Mouse (Mus musculus) G1E (cell line): ENCODE results near the gene Klhdc1.

Experiments
- CTCF ChIP-seq: IDR thresholded peaks from 2 replicates; pipeline ENCODE4 v1.5.1; 2012; ENCODE audit warnings: low read depth, low read length, inconsistent platforms, mixed read lengths
- GATA1 ChIP-seq: IDR thresholded peaks from 2 replicates; pipeline ENCODE4 v1.6.1; 2012; ENCODE audit warnings: borderline replicate concordance, low read length, inconsistent platforms, mixed read lengths
- TAL1 ChIP-seq: conservative IDR thresholded peaks from 2 replicates; pipeline ENCODE4 v1.6.1; 2012; ENCODE audit warnings: low read depth, low read length, inconsistent platforms, mixed read lengths

- TF ChIP-seq CTCF (no peak), GATA1 (no peak), TAL1 (no peak)
These were observed 47.7 kb downstream of the Klhdc1 start for GRCm38 (mm10) chr12:69288699-69289098.
